Mouse (Mus musculus) liver, postnatal 0 days (tissue): ENCODE measurements around the gene Kdm1b. TPM values are rescaled to one million over a fixed set of nuclear protein-coding genes. Genes with fewer than 3 reads are reported as not detected.

Experiments
- ATAC-seq: fragments of 200-750 bp; cut with Nextera tagmentation; 2 replicates; pipeline ENCODE4 v1.8.0; 2017; ENCODE audit warnings: mild to moderate bottlenecking, moderate library complexity
- DNase-seq: peaks from one replicate; pipeline ENCODE4 v3.0.0-alpha.2; 2016
- H3K27ac ChIP-seq: fragments of 300-500 bp; sonication (generic); 2 replicates; pipeline ENCODE4 v1.5.1; 2014; ENCODE audit warnings: antibody characterized with exemption, moderate library complexity, mild to moderate bottlenecking, low read depth
- H3K27me3 ChIP-seq: fragments of 300-500 bp; sonication (generic); 2 replicates; pipeline ENCODE4 v1.6.1; 2014; ENCODE audit warnings: low read length, control low read depth, mixed read lengths; ENCODE audit not compliant: insufficient read depth
- H3K36me3 ChIP-seq: fragments of 300-500 bp; sonication (generic); replicated peaks from 2 replicates; pipeline ENCODE4 v1.6.1; 2014; ENCODE audit warnings: mild to moderate bottlenecking, control low read depth, low read length, moderate library complexity, mixed read lengths; ENCODE audit not compliant: insufficient read depth
- H3K4me1 ChIP-seq: fragments of 300-500 bp; sonication (generic); 2 replicates; pipeline ENCODE4 v1.6.1; 2014; ENCODE audit warnings: antibody characterized with exemption, mild to moderate bottlenecking, control low read depth; ENCODE audit not compliant: insufficient read depth
- H3K4me2 ChIP-seq: fragments of 300-500 bp; sonication (generic); 2 replicates; pipeline ENCODE4 v1.6.1; 2014; ENCODE audit warnings: low read depth, mild to moderate bottlenecking, low read length, moderate library complexity, mixed read lengths
- H3K4me3 ChIP-seq: fragments of 300-500 bp; sonication (generic); 2 replicates; pipeline ENCODE4 v1.5.1; 2014; ENCODE audit warnings: low read depth, low read length
- H3K9ac ChIP-seq: fragments of 300-500 bp; sonication (generic); replicated peaks from 2 replicates; pipeline ENCODE4 v1.6.1; 2014; ENCODE audit warnings: mild to moderate bottlenecking, moderate library complexity
- H3K9me3 ChIP-seq: fragments of 300-500 bp; sonication (generic); 2 replicates; pipeline ENCODE4 v1.6.1; 2016; ENCODE audit warnings: mild to moderate bottlenecking, control low read depth, low read length, mixed read lengths
- CTCF ChIP-seq: sonication (generic); IDR thresholded peaks from 2 replicates; pipeline ENCODE4 v1.5.1; 2016; ENCODE audit warnings: antibody characterized with exemption, low read depth
- EP300 ChIP-seq: IDR thresholded peaks from 2 replicates; pipeline ENCODE4 v1.6.1; 2016; ENCODE audit warnings: antibody characterized with exemption, low read depth, mild to moderate bottlenecking
- WGBS: fragments of 180-500 bp; shearing (Covaris S2); extraction: QIAGEN DNeasy Blood & Tissue Kit; methylation state at CpG from one replicate; pipeline ENCODE4 v1.1.7; 2014; ENCODE audit not compliant: insufficient replicate concordance; 5-methylcytosine and 5-hydroxymethylcytosine counted together
- polyA plus RNA-seq: library from polyadenylated mRNA; unstranded; fragments of >200 nt; fragmentation: Nextera tagmentation; extraction: Ambion mirVana; gene quantifications from 2 replicates; pipeline ENCODE4 v1.2.1, GENCODE M21; 2015

Kdm1b gene
- polyA plus RNA-seq, 1 experiment from 2014 or later, result 4.6 TPM

DNA sequence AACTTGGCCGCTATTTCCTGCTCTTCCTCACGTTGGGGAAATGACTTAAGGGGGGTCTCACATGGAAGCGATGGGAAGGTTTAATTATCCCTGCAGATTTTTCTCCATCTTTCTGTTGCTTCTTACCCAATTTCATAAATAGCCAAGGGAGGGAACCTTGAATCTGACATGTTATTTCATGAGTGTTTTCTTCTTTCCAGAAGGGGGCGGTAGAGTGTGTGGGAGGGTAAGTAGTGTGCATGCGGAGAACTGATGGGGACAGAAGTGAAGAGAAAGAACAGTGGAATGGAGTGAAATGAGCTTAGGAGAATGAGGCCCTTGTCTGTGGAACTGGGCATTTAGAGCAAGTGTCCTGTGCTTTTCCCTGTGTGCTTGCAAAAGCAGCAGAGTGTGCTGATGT, 35.5 kb downstream of the Kdm1b start:
- no peaks in the 10 kb centered on the region for H3K27me3 ChIP-seq
- no peak overlapping the region for H3K4me2 ChIP-seq
- H3K36me3 ChIP-seq, result peaks cover 21% of the 10 kb centered on the region
- WGBS, result 74% methylated on average over 5 of the region's 5 CpGs
- no peak for DNase-seq
- TF ChIP-seq CTCF (peak; percentile 62), EP300 (no peak)
- H3K9ac ChIP-seq, result no peak overlapping the region
- H3K27ac ChIP-seq, result no peak overlapping the region
- no peak for ATAC-seq
- peaks cover 8% of the 10 kb centered on the region; the same call in 1 of the 2 replicates for H3K4me1 ChIP-seq
- no peak overlapping the region for H3K4me3 ChIP-seq
- no peaks in the 10 kb centered on the region for H3K9me3 ChIP-seq

DNA sequence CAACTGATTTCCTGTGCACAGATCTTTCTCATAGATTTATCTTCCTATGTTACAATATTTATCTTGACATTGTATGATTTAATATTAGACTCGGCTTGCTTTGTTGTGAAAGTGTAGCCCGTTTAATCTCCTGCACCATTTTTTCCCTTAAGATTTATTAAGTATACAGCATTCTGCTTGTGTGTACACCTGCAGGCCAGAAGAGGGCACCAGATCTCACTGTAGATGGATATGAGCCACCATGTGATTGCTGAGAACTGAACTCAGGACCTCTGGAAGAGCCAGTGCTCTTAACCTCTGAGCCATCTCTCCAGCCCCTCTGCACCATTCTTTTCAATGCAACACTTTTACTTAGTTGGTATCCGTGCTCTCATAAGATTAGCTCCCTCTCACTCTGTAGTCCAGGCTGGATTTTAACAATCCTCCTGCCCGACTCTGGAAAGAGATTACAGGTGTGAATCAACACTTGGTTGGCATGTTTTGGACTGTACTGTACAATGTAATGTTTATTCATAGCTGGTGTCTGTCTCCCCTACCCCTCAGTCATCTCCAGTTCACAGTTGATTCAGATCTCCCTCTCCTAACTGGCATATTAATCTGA, 37.7 kb downstream of the Kdm1b start:
- no peak for TF ChIP-seq EP300
- TF ChIP-seq CTCF, result peak; percentile 75
- H3K36me3 ChIP-seq, result peaks cover 33% of the 10 kb centered on the region
- ATAC-seq (no peak), DNase-seq (no peak)
- no peak overlapping the region for H3K4me2 ChIP-seq
- WGBS, result 87% methylated on average over 4 of the region's 4 CpGs
- H3K4me1 ChIP-seq, result peaks cover 8% of the 10 kb centered on the region; the same call in 1 of the 2 replicates
- no peaks in the 10 kb centered on the region for H3K27me3 ChIP-seq
- H3K9me3 ChIP-seq, result no peaks in the 10 kb centered on the region
- H3K4me3 ChIP-seq, result no peak overlapping the region
- no peak overlapping the region for H3K27ac ChIP-seq
- no peak overlapping the region for H3K9ac ChIP-seq

DNA sequence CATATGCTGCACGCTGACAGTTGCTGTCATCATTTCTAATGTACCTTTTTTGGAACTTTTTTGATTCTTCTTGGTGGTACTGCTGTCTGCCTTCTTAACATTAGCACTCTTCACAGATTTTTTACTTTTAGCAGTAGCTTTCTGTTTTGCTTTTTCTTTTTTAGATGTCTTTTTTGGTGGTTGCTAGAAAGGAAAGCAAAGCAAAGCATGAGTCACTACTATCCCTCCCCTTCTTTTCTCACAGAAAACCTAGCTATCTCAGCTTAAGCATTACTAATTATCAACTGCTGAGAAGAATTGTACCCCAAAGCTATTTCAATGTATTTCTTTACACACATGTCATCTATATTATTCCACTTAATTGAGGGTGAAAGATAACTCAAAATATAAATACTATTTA, 45.1 kb downstream of the Kdm1b start:
- no peaks in the 10 kb centered on the region for H3K4me1 ChIP-seq
- TF ChIP-seq CTCF (no peak), EP300 (no peak)
- WGBS, result 81% methylated on average over 1 of the region's 1 CpGs
- DNase-seq, result no peak
- ATAC-seq, result no peak
- no peak overlapping the region for H3K4me2 ChIP-seq
- peaks cover 81% of the 10 kb centered on the region for H3K36me3 ChIP-seq
- H3K9me3 ChIP-seq, result no peaks in the 10 kb centered on the region
- no peaks in the 10 kb centered on the region for H3K27me3 ChIP-seq
- H3K4me3 ChIP-seq, result no peak overlapping the region
- no peak overlapping the region for H3K27ac ChIP-seq
- H3K9ac ChIP-seq, result no peak overlapping the region

- no peak overlapping the region for H3K27ac ChIP-seq
- no peak for DNase-seq
- no peak overlapping the region for H3K9ac ChIP-seq
- no peaks in the 10 kb centered on the region for H3K27me3 ChIP-seq
- H3K36me3 ChIP-seq, result peaks cover 85% of the 10 kb centered on the region
- H3K4me3 ChIP-seq, result no peak overlapping the region
- TF ChIP-seq EP300 (no peak), CTCF (no peak)
- 83% methylated on average over 2 of the region's 2 CpGs for WGBS
- no peak overlapping the region for H3K4me2 ChIP-seq
- no peak for ATAC-seq
- no peaks in the 10 kb centered on the region for H3K9me3 ChIP-seq
- no peaks in the 10 kb centered on the region for H3K4me1 ChIP-seq
Measured at GRCm38 (mm10) chr13:47089271-47089670, 46.0 kb downstream of the Kdm1b start.

GRCm38 (mm10) chr13:47093791-47094190, 50.5 kb downstream of the Kdm1b start:
- H3K4me3 ChIP-seq, result no peak overlapping the region
- no peak for DNase-seq
- WGBS, result 88% methylated on average over 2 of the region's 2 CpGs
- no peak overlapping the region for H3K9ac ChIP-seq
- no peaks in the 10 kb centered on the region for H3K4me1 ChIP-seq
- H3K9me3 ChIP-seq, result no peaks in the 10 kb centered on the region
- no peak for ATAC-seq
- H3K4me2 ChIP-seq, result no peak overlapping the region
- no peak overlapping the region for H3K27ac ChIP-seq
- peaks cover 86% of the 10 kb centered on the region for H3K36me3 ChIP-seq
- H3K27me3 ChIP-seq, result no peaks in the 10 kb centered on the region
- TF ChIP-seq EP300 (no peak), CTCF (no peak)

DNA sequence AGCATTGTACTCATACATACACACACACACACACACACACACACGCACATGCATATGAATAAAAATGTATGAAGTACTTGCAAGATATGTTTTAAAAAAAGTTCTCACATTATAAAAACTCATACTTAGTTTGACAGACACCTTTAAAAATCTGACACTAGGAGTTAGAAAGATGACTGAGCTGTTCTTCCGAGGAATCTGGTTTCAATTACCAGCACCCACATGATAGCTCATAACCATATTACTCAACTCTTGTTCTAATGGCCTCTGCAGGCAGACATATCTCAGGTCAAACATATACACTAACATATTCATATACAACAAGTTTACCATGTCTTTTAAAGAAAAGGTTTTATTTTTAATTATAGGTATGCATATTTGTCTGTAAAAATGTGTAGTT, 53.3 kb downstream of the Kdm1b start:
- no peak for DNase-seq
- Histone ChIP-seq H3K27ac (no peak overlapping the region), H3K27me3 (no peaks in the 10 kb centered on the region), H3K9ac (no peak overlapping the region), H3K4me1 (no peaks in the 10 kb centered on the region), H3K9me3 (no peaks in the 10 kb centered on the region), H3K4me2 (no peak overlapping the region), H3K36me3 (peaks cover 84% of the 10 kb centered on the region), H3K4me3 (no peak overlapping the region)
- TF ChIP-seq EP300 (no peak), CTCF (no peak)
- no peak for ATAC-seq
- WGBS, result 88% methylated on average over 2 of the region's 2 CpGs
